Mouse (Mus musculus): ENCODE results near the gene Gstk1.

GRCm38 (mm10) chr6:42276151-42276550 is 30.4 kb downstream of the Gstk1 start:
- no peak for TF ChIP-seq POLR2A (IDR thresholded peaks at IDR 0.05; ENCODE audit: low read depth, low read length)
- TF ChIP-seq CTCF (IDR thresholded peaks at IDR 0.05; ENCODE audit: borderline replicate concordance, insufficient read depth, low read length): no peak

Measured in embryonic fibroblast, embryonic 13.5 days (primary cell).